Mouse (Mus musculus): Measurements from ENCODE around the gene Wdr31.

Wdr31 gene

GRCm38 (mm10) chr4:62470598-62471051, at the start of gene Wdr31:
Gene Wdr31 (minus strand): TSS chr4:62470896.
- peak; percentile 85 for DNase-seq (ENCODE audit: low spot score in 2 of 2)

- DNase-seq (ENCODE audit: low spot score in 2 of 2): peak; percentile 86 to 88
Measured at GRCm38 (mm10) chr4:62519849-62520233, 49.1 kb upstream of the Wdr31 start, which contains the start of gene Alad. Gene Alad (minus strand): TSS chr4:62519918.

GRCm38 (mm10) chr4:62519122-62519848, 48.6 kb upstream of the Wdr31 start:
- peak in 1 of 2 experiments; percentile 38 for DNase-seq (ENCODE audit: low spot score in 2 of 2)

GRCm38 (mm10) chr4:62518416-62519121, 47.9 kb upstream of the Wdr31 start:
- peak; percentile 42 to 54 for DNase-seq (ENCODE audit: low spot score in 2 of 2)

GRCm38 (mm10) chr4:62517538-62518415, 47.1 kb upstream of the Wdr31 start:
- DNase-seq (ENCODE audit: low spot score in 2 of 2): peak; percentile 23 to 41

GRCm38 (mm10) chr4:62517046-62517445, 46.4 kb upstream of the Wdr31 start:
- peak; percentile 38 to 52 for DNase-seq (ENCODE audit: low spot score in 2 of 2)

GRCm38 (mm10) chr4:62516579-62516978, 45.9 kb upstream of the Wdr31 start:
- peak; percentile 71 to 85 for DNase-seq (ENCODE audit: low spot score in 2 of 2)

- peak in 1 of 2 experiments; percentile 60 for DNase-seq (ENCODE audit: low spot score in 2 of 2)
Measured at GRCm38 (mm10) chr4:62516079-62516478, 45.4 kb upstream of the Wdr31 start.

- DNase-seq (ENCODE audit: low spot score in 2 of 2): peak in 1 of 2 experiments; percentile 56
Measured at GRCm38 (mm10) chr4:62515490-62515889, 44.8 kb upstream of the Wdr31 start.

GRCm38 (mm10) chr4:62514995-62515394, 44.3 kb upstream of the Wdr31 start:
- DNase-seq (ENCODE audit: low spot score in 2 of 2): no peak

GRCm38 (mm10) chr4:62513998-62514506, 43.4 kb upstream of the Wdr31 start:
- no peak for DNase-seq (ENCODE audit: low spot score in 2 of 2)

- no peak for DNase-seq (ENCODE audit: low spot score in 2 of 2)
Measured at GRCm38 (mm10) chr4:62509946-62510345, 39.2 kb upstream of the Wdr31 start.

- no peak for DNase-seq (ENCODE audit: low spot score in 2 of 2)
Measured at GRCm38 (mm10) chr4:62508839-62509238, 38.1 kb upstream of the Wdr31 start.

GRCm38 (mm10) chr4:62506798-62507197, 36.1 kb upstream of the Wdr31 start:
- peak; percentile 19 to 53 for DNase-seq (ENCODE audit: low spot score in 2 of 2)

- DNase-seq (ENCODE audit: low spot score in 2 of 2): no peak
Measured at GRCm38 (mm10) chr4:62505991-62506390, 35.3 kb upstream of the Wdr31 start.

GRCm38 (mm10) chr4:62503374-62503970, 32.8 kb upstream of the Wdr31 start, which contains the start of gene Hdhd3:
Gene Hdhd3 (minus strand): TSS chr4:62503467.
- DNase-seq (ENCODE audit: low spot score in 2 of 2): no peak

GRCm38 (mm10) chr4:62502969-62503368, 32.3 kb upstream of the Wdr31 start:
- DNase-seq (ENCODE audit: low spot score in 2 of 2): no peak

GRCm38 (mm10) chr4:62501964-62502732, 31.5 kb upstream of the Wdr31 start:
- peak; percentile 82 to 88 for DNase-seq (ENCODE audit: low spot score in 2 of 2)

GRCm38 (mm10) chr4:62501534-62501933, 30.8 kb upstream of the Wdr31 start:
- no peak for DNase-seq (ENCODE audit: low spot score in 2 of 2)

GRCm38 (mm10) chr4:62500799-62501198, 30.1 kb upstream of the Wdr31 start:
- no peak for DNase-seq (ENCODE audit: low spot score in 2 of 2)

Data from spleen, postnatal 10 days (tissue).